Comparison of ENCODE assay signal across 9 mouse cellular contexts in genomic region chr5:139659307-139659706, GRCm38 (mm10).
DNase-seq lines count a peak whose midpoint lies in the region; ATAC-seq lines count a peak whose summit lies in the region.
"Had no signal": no experiment of that assay in that cellular context is flagged by ENCODE, and none has a peak within 500 bp of the region (broad histone marks: within the 10 kb centered on the region; RNA-seq: fewer than 3 reads in every experiment).

No protein-coding gene starts in this region.

- H3K27ac ChIP-seq in hindbrain, embryonic 11.5 days (ENCODE audit: low read depth, low read length) = 0 out of 2 replicates have a peak overlapping the region, but pooled peaks have one; percentile 24
- H3K27ac ChIP-seq in midbrain, embryonic 10.5 days (replicated peaks) = peak overlapping the region; percentile 49; the same call in 1 of the 2 replicates
- no peak overlapping the region for H3K27ac ChIP-seq in stomach, embryonic 16.5 days (ENCODE audit: low read length)

- peak; percentile 17 for DNase-seq in right cerebral cortex, postnatal 14 days
- no peak for DNase-seq in right cerebral cortex, postnatal 36 days (ENCODE audit: low spot score in 2 of 2)
- peak; percentile 55 for DNase-seq in hindbrain, embryonic 11.5 days (ENCODE audit: low spot score)
- peak; percentile 49 for DNase-seq in midbrain, embryonic 10.5 days (ENCODE audit: low spot score)
- no peak for DNase-seq in left cerebral cortex, postnatal 14 days (ENCODE audit: low spot score in 2 of 2)
- no peak for DNase-seq in cerebellum, adult 8-10 months
- no peak for DNase-seq in urinary bladder, postnatal 25 days (ENCODE audit: low spot score)
- DNase-seq: thymus, adult 18-20 months had no signal

- H3K9ac ChIP-seq in hindbrain, embryonic 11.5 days (ENCODE audit: low read depth, low read length) = 0 out of 2 replicates have a peak overlapping the region, but pooled peaks have one; percentile 7
- H3K9ac ChIP-seq in stomach, embryonic 16.5 days (ENCODE audit: low read length) = no peak overlapping the region

- intact Hi-C loops in left cerebral cortex, postnatal 14 days (cut with DNase I) = no loop called here

- H3K4me2 ChIP-seq in hindbrain, embryonic 11.5 days (replicated peaks; ENCODE audit: low read depth, low read length) = peak overlapping the region; percentile 28; the same call in 1 of the 2 replicates
- H3K4me2 ChIP-seq in stomach, embryonic 16.5 days (ENCODE audit: low read depth, low read length) = peak overlapping the region; percentile 12; the same call in 1 of the 2 replicates

- no peaks in the 10 kb centered on the region for H3K9me3 ChIP-seq in hindbrain, embryonic 11.5 days (ENCODE audit: control insufficient read depth, low read length)
- no peaks in the 10 kb centered on the region for H3K9me3 ChIP-seq in midbrain, embryonic 10.5 days (replicated peaks)
- no peaks in the 10 kb centered on the region for H3K9me3 ChIP-seq in stomach, embryonic 16.5 days (replicated peaks; ENCODE audit: control insufficient read depth, low read length)

- peaks cover 40% of the 10 kb centered on the region for H3K27me3 ChIP-seq in hindbrain, embryonic 11.5 days (ENCODE audit: control insufficient read depth, insufficient read depth, low read length)
- peaks cover 78% of the 10 kb centered on the region for H3K27me3 ChIP-seq in midbrain, embryonic 10.5 days (ENCODE audit: low read depth, poor library complexity, severe bottlenecking)
- peaks cover 22% of the 10 kb centered on the region for H3K27me3 ChIP-seq in stomach, embryonic 16.5 days (ENCODE audit: control insufficient read depth, insufficient read depth, low read length)

- ATAC-seq in hindbrain, embryonic 11.5 days (ENCODE audit: low FRiP score) = peak; percentile 59; the same call in 1 of the 2 replicates
- no peak for ATAC-seq in stomach, embryonic 16.5 days (ENCODE audit: insufficient read depth, low FRiP score)

- H3K4me1 ChIP-seq in hindbrain, embryonic 11.5 days (replicated peaks; ENCODE audit: control insufficient read depth, insufficient read depth, low read length) = peaks cover 2% of the 10 kb centered on the region; the same call in 1 of the 2 replicates
- H3K4me1 ChIP-seq in midbrain, embryonic 10.5 days = peaks cover 14% of the 10 kb centered on the region
- no peaks in the 10 kb centered on the region for H3K4me1 ChIP-seq in stomach, embryonic 16.5 days (ENCODE audit: control insufficient read depth, insufficient read depth, low read length)

- H3K4me3 ChIP-seq in hindbrain, embryonic 11.5 days (ENCODE audit: low read depth, low read length) = no peak overlapping the region
- peak overlapping the region; percentile 36 for H3K4me3 ChIP-seq in midbrain, embryonic 10.5 days
- H3K4me3 ChIP-seq in stomach, embryonic 16.5 days (replicated peaks; ENCODE audit: low read length) = no peak overlapping the region

- no peaks in the 10 kb centered on the region for H3K36me3 ChIP-seq in hindbrain, embryonic 11.5 days (ENCODE audit: control insufficient read depth, insufficient read depth, low read length)
- H3K36me3 ChIP-seq in midbrain, embryonic 10.5 days = no peaks in the 10 kb centered on the region
- no peaks in the 10 kb centered on the region for H3K36me3 ChIP-seq in stomach, embryonic 16.5 days (ENCODE audit: control insufficient read depth, insufficient read depth, low read length)

- 1% methylated on average over 18 of the region's 18 CpGs for WGBS in hindbrain, embryonic 11.5 days
- WGBS in midbrain, embryonic 10.5 days = 2% methylated on average over 18 of the region's 18 CpGs
- WGBS in stomach, embryonic 16.5 days = 6% methylated on average over 18 of the region's 18 CpGs

Comparison
In these comparisons a context has a peak if more than half of its experiments do, and no peak if none do; other contexts are left out.
1. DNase-seq: peak in right cerebral cortex, postnatal 14 days (single experiment), hindbrain, embryonic 11.5 days (single experiment) and midbrain, embryonic 10.5 days (single experiment); none in right cerebral cortex, postnatal 36 days (0 of 2), left cerebral cortex, postnatal 14 days (0 of 2), cerebellum, adult 8-10 months (single experiment) and urinary bladder, postnatal 25 days (single experiment).